Mouse (Mus musculus): Measurements from ENCODE around the gene Slc6a6. TPM values are rescaled to one million over a fixed set of nuclear protein-coding genes. Genes with fewer than 3 reads are reported as not detected.

The Slc6a6 gene
- total RNA-seq, 2 experiments from 2014 or later = 117 to 145 TPM

GRCm38 (mm10) chr6:91694610-91695009, 10.8 kb downstream of the Slc6a6 start:
- intact Hi-C loops (cut with DNase I) = no loop called here
- peak; percentile 57 to 59 for DNase-seq

DNA sequence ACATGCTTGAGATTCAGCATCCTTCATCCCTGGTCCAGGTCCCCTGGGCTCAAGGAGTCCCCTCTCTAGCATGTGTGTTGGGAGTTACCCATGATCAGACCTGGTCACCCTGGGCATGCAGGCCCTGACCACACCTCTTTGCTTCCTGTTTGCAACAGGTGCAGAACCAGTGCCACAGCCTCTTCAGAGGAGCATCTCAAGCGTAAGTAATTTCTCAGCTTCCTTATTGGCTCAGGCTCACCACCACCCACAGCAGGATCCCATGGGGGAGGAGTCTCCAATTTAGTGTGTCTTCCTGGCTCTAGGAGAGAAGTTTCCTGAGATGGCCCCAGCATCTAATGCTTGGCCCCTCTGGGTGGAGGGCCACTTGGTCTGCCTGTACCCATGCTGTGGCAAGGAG, 15.0 kb downstream of the Slc6a6 start:
- no peak for DNase-seq
- intact Hi-C loops (cut with DNase I) = no loop called here

- intact Hi-C loops (cut with DNase I) = no loop called here
- no peak for DNase-seq
Observed at GRCm38 (mm10) chr6:91699482-91700200, 15.8 kb downstream of the Slc6a6 start.

DNA sequence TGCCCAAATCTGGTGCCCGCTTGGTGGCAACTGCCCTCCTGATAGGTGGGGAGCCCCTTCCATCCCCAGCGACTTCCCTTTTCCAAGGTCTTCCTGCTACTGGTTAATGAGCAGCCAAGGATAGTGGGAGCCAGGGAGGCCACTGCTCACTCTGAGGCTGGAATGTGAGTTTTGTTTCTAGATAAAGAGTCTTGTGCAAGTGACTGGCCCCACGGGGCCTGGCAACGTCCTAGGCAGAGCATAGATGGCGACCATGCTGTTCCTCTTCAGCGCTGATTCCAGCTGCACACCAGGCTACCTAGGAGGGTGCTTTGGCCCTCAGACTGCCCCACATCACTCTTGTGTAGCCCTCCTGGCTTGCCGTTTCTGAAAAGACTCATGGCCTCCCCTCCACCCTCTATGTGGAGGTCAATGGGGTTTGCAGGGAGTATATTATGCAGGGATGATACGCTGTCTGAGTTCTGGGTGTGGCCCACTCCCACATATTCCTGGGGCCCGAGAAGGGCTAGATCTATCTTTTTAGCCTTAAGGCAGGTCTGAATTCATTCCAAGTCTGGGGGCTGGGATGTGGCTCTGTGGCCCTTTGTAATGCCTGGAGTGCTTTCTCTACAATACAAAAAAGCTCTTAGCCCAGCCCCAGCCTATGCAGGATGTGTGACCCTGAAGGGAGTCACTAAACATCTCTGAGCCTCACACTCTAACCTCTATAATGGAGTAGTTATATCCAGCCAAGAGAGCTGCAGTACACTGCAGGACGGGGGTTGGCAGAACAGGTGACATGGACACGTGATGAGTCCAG, 17.2 kb downstream of the Slc6a6 start:
- intact Hi-C loops (cut with DNase I) = no loop called here

DNA sequence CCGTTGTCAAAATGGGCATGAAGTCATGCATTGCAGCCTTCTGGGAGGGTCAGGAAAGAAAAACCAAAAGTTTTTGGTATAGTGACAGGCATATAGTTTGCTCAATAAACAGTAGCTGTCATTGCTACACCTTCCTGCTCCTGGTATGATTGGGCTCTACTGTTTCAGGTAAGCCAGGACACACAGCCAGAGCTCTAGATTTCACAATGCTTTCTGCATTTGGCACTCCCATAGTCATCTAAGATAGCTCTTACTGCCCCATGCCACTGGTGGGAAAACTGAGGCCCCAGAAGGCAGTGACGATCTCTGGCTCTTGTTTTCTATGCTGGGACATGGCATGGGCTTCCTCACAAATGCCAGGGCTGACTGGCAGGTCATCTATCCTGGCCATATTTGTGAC, 19.6 kb downstream of the Slc6a6 start:
- intact Hi-C loops (cut with DNase I) = no loop called here
- no peak for DNase-seq

More for the DNA sequence above, 17.2 kb downstream of the Slc6a6 start:
- no peak for DNase-seq

- intact Hi-C loops (cut with DNase I) = no loop called here
- DNase-seq = no peak
Observed at GRCm38 (mm10) chr6:91704446-91704845, 20.6 kb downstream of the Slc6a6 start.

DNA sequence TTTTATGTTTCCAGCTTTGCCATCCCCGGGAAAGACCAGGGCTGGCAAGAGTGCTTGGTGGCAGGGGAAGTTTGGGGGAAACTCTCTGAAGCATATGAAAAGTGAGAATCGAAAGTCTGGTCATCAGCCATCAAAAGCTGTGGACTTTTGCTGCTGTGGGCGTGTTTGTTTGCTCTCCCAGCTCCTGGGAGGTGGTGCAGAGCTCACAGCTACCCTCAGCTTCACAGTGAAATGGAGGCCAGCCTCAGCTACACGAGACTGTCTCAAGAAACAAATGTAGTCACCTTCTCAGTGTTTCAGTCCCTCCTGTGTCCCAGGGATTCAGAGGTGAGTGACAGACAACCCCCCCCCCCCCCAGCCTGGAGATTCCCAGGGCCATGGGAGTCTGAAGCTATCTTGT, 21.8 kb downstream of the Slc6a6 start:
- no peak for DNase-seq
- intact Hi-C loops (cut with DNase I) = loop anchor here (5.0 kb wide), 1 partner anchor 37 kb away; no protein-coding TSS in a partner anchor

DNA sequence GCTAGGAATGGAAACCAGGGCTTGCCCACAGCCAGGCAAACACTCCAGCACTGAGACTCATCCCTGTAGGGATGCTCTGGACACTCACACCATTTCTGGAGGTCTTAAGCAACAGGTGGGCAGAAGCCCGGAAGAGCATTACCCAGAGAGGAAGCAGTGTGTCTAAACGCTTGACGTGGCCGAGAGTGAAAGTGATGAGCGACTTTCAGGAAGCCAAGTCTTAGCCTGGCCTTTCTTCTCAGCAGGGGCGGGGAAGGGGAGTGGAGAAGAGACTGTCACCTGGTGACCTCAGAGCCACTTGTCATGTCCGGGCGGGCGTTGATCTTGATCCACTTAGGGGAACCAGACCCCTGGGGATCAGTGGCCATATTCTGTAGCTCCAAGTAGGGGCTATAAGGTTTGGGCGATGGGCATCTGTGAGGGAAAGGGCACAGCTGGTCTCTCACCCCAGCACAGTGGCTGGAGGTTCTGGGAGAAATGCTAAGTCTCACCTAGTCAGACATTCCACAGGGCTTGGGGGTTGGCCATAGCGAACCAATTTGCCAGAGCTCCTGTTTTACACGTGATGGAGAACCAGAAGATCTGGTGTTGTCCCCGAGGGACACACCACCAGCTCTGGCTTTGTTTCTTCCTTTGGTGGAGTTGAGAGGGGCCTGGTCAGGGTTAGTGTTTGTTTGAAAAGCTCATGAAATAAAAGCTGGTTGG, 22.4 kb downstream of the Slc6a6 start:
- intact Hi-C loops (cut with DNase I) = loop anchor here (5.0 kb wide), 1 partner anchor 36 kb away; no protein-coding TSS in a partner anchor
- no peak for DNase-seq

DNA sequence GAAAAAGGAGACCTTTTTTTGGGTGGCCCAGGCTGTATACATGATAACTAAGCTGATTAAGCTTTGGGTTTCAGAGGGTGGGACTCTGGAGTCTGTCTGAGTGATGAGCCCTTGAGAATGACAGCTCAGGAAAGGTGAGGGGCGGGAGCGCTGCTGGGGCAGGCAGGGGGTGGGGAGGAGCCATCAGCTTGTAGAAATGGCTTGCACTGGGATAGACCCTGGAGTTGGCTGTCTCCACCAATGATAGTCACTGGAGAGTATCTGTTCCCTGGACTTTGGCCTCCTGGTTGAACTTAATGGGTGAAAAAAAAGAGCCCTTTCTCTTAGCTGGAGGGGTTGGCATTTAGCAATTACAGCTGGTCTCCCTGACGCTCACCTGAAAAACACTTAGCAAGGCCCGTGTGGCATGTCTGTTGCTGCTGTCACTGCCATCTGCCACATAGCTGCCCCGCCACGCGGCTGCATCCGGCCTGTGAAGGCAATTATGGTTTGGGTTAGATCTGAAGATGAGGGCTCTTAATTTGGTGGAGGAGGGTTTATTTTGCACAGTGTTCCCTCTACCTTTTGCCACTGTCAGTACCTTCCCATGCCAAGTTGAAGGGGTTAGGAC, 23.5 kb downstream of the Slc6a6 start:
- intact Hi-C loops (cut with DNase I) = loop anchor here (5.0 kb wide), 1 partner anchor 35 kb away; no protein-coding TSS in a partner anchor
- no peak for DNase-seq

DNA sequence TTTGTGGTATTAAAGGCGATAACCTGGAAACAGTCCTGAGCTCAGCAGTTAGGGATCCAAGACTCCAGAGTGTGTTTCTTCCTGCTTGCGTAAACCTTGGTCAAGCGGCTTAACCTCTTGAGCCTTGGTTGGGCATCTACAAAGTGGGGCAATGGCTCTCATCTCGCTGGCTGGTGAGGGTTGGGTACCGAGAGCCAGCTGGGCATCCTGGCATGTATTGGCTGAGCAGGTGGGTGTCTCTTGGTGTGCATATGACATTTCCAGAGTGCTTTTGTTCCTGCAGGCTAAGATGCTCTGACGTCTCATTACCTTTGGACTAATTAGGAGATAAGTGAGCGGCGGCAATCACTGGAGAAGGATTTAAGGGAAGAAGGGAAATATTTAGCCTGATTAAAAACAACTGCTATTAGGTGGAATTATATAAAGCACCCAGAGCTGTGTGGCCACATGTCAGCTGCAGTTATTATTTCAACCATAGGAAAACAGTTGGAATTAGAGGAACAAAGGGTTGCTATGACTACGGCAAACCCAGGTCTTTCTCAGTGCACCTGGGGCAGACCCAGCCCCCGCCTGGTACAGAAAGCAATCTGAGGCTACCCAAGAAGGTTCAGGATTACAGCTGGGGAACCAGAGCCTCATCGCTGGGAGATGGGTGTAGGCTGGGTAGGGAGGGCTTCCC, 24.2 kb downstream of the Slc6a6 start:
- no peak for DNase-seq
- intact Hi-C loops (cut with DNase I) = loop anchor here (5.0 kb wide), 1 partner anchor 34 kb away; no protein-coding TSS in a partner anchor

- no peak for DNase-seq
- intact Hi-C loops (cut with DNase I) = loop anchor here (5.0 kb wide), 1 partner anchor 33 kb away; no protein-coding TSS in a partner anchor
Observed at GRCm38 (mm10) chr6:91708919-91709318, 25.1 kb downstream of the Slc6a6 start.

DNA sequence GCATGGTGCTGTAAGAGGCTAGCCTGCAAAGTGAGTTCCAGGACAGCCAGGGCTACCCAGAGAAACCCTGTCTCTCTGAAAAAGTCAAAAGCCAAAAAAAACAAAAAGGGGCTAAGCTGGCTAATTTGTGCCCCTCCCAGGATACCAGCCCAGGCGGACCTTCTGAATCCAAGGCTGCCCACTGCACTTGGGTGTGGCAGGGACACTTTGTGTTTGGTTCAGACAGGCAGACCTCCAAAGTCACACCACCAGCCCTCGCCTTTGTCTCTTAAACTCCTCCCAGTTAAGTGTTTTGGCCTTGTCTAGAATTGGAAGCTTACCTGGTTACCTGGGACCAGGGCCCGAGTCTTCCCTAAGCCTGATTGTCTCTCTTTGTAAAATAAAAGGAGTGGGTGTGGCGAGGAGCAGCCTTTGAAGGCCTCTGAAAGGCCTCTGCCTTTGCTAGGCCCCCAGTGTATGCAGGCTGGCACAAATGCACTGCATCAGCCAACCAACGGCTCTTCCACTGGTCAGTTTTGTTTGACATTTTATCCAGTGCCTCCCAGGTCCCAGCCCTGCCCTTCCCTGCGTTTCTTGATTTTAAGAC, 26.6 kb downstream of the Slc6a6 start:
- intact Hi-C loops (cut with DNase I) = no loop called here
- no peak for DNase-seq

- DNase-seq = no peak
- intact Hi-C loops (cut with DNase I) = no loop called here
Observed at GRCm38 (mm10) chr6:91712097-91712854, 28.4 kb downstream of the Slc6a6 start.

GRCm38 (mm10) chr6:91712855-91713331, 29.0 kb downstream of the Slc6a6 start:
- intact Hi-C loops (cut with DNase I) = no loop called here
- peak; percentile 43 to 58 for DNase-seq

GRCm38 (mm10) chr6:91713370-91713896, 29.6 kb downstream of the Slc6a6 start:
- DNase-seq = no peak
- intact Hi-C loops (cut with DNase I) = no loop called here

DNA sequence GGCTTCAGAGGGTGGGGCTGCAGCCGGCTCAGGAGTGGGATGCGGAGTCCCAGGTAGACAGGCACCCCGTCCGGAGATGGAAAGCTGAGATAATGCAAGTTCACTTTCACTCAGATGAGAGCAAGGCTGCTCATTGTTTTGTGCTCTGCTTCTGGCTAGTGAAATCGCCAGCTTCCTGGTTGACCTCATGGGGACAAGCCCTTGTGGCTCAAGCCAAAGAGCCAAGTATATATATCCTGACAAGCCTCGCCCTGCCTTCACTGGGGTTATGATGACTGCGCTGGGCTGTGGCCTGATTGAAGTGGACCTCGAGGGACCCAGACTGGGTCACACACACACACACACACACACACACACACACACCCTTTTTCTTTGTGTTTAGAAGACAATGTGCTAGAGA, 31.2 kb downstream of the Slc6a6 start:
- intact Hi-C loops (cut with DNase I) = no loop called here
- peak; percentile 54 to 55 for DNase-seq

GRCm38 (mm10) chr6:91715988-91716810, 32.3 kb downstream of the Slc6a6 start:
- intact Hi-C loops (cut with DNase I) = no loop called here
- DNase-seq = no peak

DNA sequence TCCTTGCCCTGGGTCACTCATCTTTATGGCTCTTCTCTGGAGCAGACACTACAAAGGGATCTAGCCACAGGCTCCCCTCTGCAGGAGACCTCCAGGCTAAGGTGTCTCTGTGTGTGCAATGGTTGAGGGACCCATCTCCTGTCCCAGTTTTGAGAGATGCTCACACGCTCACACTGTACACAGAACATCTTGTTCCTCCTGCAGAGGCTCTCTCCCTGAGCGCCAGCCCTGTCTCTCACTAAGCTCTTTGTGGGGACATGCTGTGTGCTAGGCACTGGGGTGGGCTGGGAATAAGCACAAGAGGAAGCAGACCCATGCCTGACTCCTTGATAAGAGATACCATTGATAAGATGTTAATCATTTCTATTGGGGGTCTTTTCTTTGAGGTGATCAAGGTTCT, 34.2 kb downstream of the Slc6a6 start:
- DNase-seq = no peak
- intact Hi-C loops (cut with DNase I) = no loop called here
